8 mouse cellular contexts compared by ENCODE assay signal in the genomic region with DNA sequence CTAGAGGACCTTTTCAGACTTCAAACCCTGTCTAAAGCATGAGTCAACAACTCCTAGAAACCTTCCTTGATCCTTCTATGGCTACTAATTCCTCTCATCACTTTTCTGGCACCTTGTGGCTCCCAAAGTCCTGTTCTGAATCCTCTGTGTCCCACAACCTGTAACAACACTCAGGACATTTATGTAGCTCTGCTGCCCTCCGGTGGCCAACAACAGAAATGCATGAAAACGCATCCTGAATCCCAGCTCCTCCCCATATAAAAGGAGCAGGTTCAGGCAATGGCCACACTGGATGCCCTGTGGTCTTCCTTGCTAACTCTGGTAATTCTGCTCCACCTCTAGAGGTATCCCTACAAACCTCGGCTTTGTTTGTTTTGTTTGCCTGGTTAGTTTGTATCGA. TPM values are rescaled to one million over a fixed set of nuclear protein-coding genes. Genes with fewer than 3 reads are reported as not detected.
A peak's percentile ranks its signal among the peaks of the same experiment; 100 is the strongest.
DNase-seq lines count a peak whose midpoint lies in the region; ATAC-seq and TF ChIP-seq lines count a peak whose summit lies in the region.

No protein-coding gene starts in this region.

- peaks cover 10% of the 10 kb centered on the region for H3K27me3 ChIP-seq in G1E (ENCODE audit: insufficient read depth, low read length)
- H3K27me3 ChIP-seq in heart, embryonic 10.5 days (ENCODE audit: insufficient read depth, poor library complexity, severe bottlenecking), result no peaks in the 10 kb centered on the region

- H3K4me3 ChIP-seq in G1E (ENCODE audit: low read depth, low read length), result no peak overlapping the region
- no peak overlapping the region for H3K4me3 ChIP-seq in heart, embryonic 10.5 days

- DNase-seq in G1E (ENCODE audit: low spot score), result peak; percentile 21
- peak; percentile 78 for DNase-seq in adrenal gland, postnatal 14 days
- peak; percentile 63 for DNase-seq in embryo, embryonic 11.5 days (ENCODE audit: low read depth, low spot score)
- peak; percentile 89 for DNase-seq in heart, embryonic 10.5 days (ENCODE audit: low spot score)
- DNase-seq in kidney, postnatal 25 days, result peak; percentile 69 to 74
- peak; percentile 45 to 47 for DNase-seq in lung, adult 18-20 months
- peak; percentile 57 for DNase-seq in right cerebral cortex, adult 18-20 months
- DNase-seq in yolk sac, embryonic 10.5 days (ENCODE audit: low spot score), result peak; percentile 58

- no peaks in the 10 kb centered on the region for H3K36me3 ChIP-seq in G1E (replicated peaks)
- H3K36me3 ChIP-seq in heart, embryonic 10.5 days, result no peaks in the 10 kb centered on the region

- WGBS in heart, embryonic 10.5 days, result 15% methylated on average over 4 of the region's 4 CpGs

- H3K27ac ChIP-seq in heart, embryonic 10.5 days, result no peak overlapping the region

- TF ChIP-seq CTCF in G1E (IDR thresholded peaks at IDR 0.05; ENCODE audit: low read depth, low read length), result peak; percentile 30; the same call in 1 of the 2 replicates

- H3K4me1 ChIP-seq in G1E (ENCODE audit: insufficient read depth, low read depth, low read length), result no peaks in the 10 kb centered on the region; the same call in 1 of the 2 replicates
- H3K4me1 ChIP-seq in heart, embryonic 10.5 days, result no peaks in the 10 kb centered on the region

- ATAC-seq in G1E (ENCODE audit: extremely low read depth, insufficient number of reproducible peaks, low FRiP score, poor library complexity, severe bottlenecking), result no peak; the same call in 1 of the 2 replicates

- H3K9me3 ChIP-seq in G1E (replicated peaks), result no peaks in the 10 kb centered on the region
- H3K9me3 ChIP-seq in heart, embryonic 10.5 days, result no peaks in the 10 kb centered on the region

RNA-seq across cellular contexts. Expression of a gene that starts 24.6 kb away (rescaled TPM):
- total RNA-seq in G1E (2014; fragmentation: Nextera tagmentation) (not detected in 2 replicates), G1E (2017) (0.06 TPM in 1 of 2 replicates, not detected in the other)
- not detected in 2 replicates for polyA plus RNA-seq in G1E (2012)
- not detected in 2 replicates for total RNA-seq in adrenal gland, postnatal 14 days (2021)
- 0.53 and 0.83 TPM in 2 replicates for polyA plus RNA-seq in heart, embryonic 10.5 days (2016; fragmentation: Nextera tagmentation; extraction: Ambion mirVana)

RNA-seq across cellular contexts. Expression of a gene that starts 54.3 kb away (rescaled TPM):
- total RNA-seq in G1E (2014; fragmentation: Nextera tagmentation) (17.9 and 31.5 TPM in 2 replicates), G1E (2017) (20.1 TPM in 2 replicates)
- 5.3 and 6.2 TPM in 2 replicates for polyA plus RNA-seq in G1E (2012)
- total RNA-seq in adrenal gland, postnatal 14 days (2021), result 21.2 and 24.1 TPM in 2 replicates
- polyA plus RNA-seq in heart, embryonic 10.5 days (2016; fragmentation: Nextera tagmentation; extraction: Ambion mirVana), result 18.7 and 19.1 TPM in 2 replicates

Comparison
In these comparisons a context has a peak if more than half of its experiments do, and no peak if none do; other contexts are left out.
1. DNase-seq: peak in every context shown above with its lines; median percentile 89 in heart, embryonic 10.5 days; 78 in adrenal gland, postnatal 14 days; 72 in kidney, postnatal 25 days; 63 in embryo, embryonic 11.5 days; 58 in yolk sac, embryonic 10.5 days; 57 in right cerebral cortex, adult 18-20 months; 46 in lung, adult 18-20 months; 21 in G1E.